Mouse (Mus musculus) forebrain, embryonic 11.5 days (tissue): ENCODE data around the gene Abhd14b. TPM values are rescaled to one million over a fixed set of nuclear protein-coding genes. Genes with fewer than 3 reads are reported as not detected.

Experiments used
- ATAC-seq: fragments of 200-750 bp; cut with Nextera tagmentation; replicated peaks from 2 replicates; pipeline ENCODE4 v1.8.0; 2017; ENCODE audit warnings: moderate TSS enrichment; ENCODE audit not compliant: low FRiP score
- DNase-seq: peaks from one replicate; pipeline ENCODE4 v3.0.0-alpha.2; 2017; ENCODE audit warnings: low spot score
- H3K27ac ChIP-seq: fragments of 300-500 bp; sonication (generic); 2 replicates; pipeline ENCODE4 v1.5.1; 2014; ENCODE audit warnings: low read depth, low read length
- H3K27me3 ChIP-seq: fragments of 300-500 bp; sonication (generic); 2 replicates; pipeline ENCODE4 v1.6.1; 2014; ENCODE audit warnings: mild to moderate bottlenecking, low read length, mixed read lengths; ENCODE audit not compliant: control insufficient read depth, insufficient read depth
- H3K36me3 ChIP-seq: fragments of 300-500 bp; sonication (generic); 2 replicates; pipeline ENCODE4 v1.6.1; 2014; ENCODE audit warnings: mild to moderate bottlenecking, low read length, moderate library complexity, mixed read lengths; ENCODE audit not compliant: control insufficient read depth, insufficient read depth
- H3K4me1 ChIP-seq: fragments of 300-500 bp; sonication (generic); replicated peaks from 2 replicates; pipeline ENCODE4 v1.6.1; 2014; ENCODE audit warnings: low read length, mixed read lengths; ENCODE audit not compliant: control insufficient read depth, insufficient read depth
- H3K4me2 ChIP-seq: fragments of 300-500 bp; sonication (generic); 2 replicates; pipeline ENCODE4 v1.6.1; 2014; ENCODE audit warnings: low read depth, mild to moderate bottlenecking, low read length, moderate library complexity, mixed read lengths; ENCODE audit not compliant: severe bottlenecking
- H3K4me3 ChIP-seq: fragments of 300-500 bp; sonication (generic); 2 replicates; pipeline ENCODE4 v1.5.1; 2014; ENCODE audit warnings: low read depth, low read length
- H3K9ac ChIP-seq: fragments of 300-500 bp; sonication (generic); 2 replicates; pipeline ENCODE4 v1.6.1; 2014; ENCODE audit warnings: low read length
- H3K9me3 ChIP-seq: fragments of 300-500 bp; sonication (generic); 2 replicates; pipeline ENCODE4 v1.6.1; 2016; ENCODE audit warnings: low read length, mixed read lengths; ENCODE audit not compliant: control insufficient read depth
- WGBS: fragments of 180-500 bp; shearing (Covaris S2); extraction: QIAGEN DNeasy Blood & Tissue Kit; methylation state at CpG from one replicate; pipeline ENCODE4 v1.1.7; 2014; 5-methylcytosine and 5-hydroxymethylcytosine counted together
- polyA plus RNA-seq: library from polyadenylated mRNA; unstranded; fragments of >200 nt; fragmentation: Nextera tagmentation; extraction: Ambion mirVana; gene quantifications from 2 replicates; pipeline ENCODE4 v1.2.1, GENCODE M21; 2014

Gene Abhd14b
- polyA plus RNA-seq, 1 experiment from 2014 or later: 4.7 TPM

GRCm38 (mm10) chr9:106459946-106460345 lies 12.7 kb downstream of the Abhd14b start:
- 89% methylated on average over 15 of the region's 15 CpGs for WGBS
- peaks cover 42% of the 10 kb centered on the region for H3K4me1 ChIP-seq
- no peaks in the 10 kb centered on the region for H3K9me3 ChIP-seq
- H3K4me2 ChIP-seq: no peak overlapping the region
- H3K9ac ChIP-seq: no peak overlapping the region
- DNase-seq (no peak), ATAC-seq (no peak)
- H3K36me3 ChIP-seq: peaks cover 19% of the 10 kb centered on the region
- H3K4me3 ChIP-seq: no peak overlapping the region
- H3K27ac ChIP-seq: no peak overlapping the region
- H3K27me3 ChIP-seq: peaks cover 3% of the 10 kb centered on the region; the same call in 1 of the 2 replicates

GRCm38 (mm10) chr9:106460401-106461025 lies 13.3 kb downstream of the Abhd14b start:
- no peaks in the 10 kb centered on the region for H3K9me3 ChIP-seq
- H3K9ac ChIP-seq: no peak overlapping the region
- no peak for ATAC-seq
- no peak overlapping the region for H3K4me2 ChIP-seq
- no peak overlapping the region for H3K4me3 ChIP-seq
- DNase-seq: no peak
- H3K27me3 ChIP-seq: peaks cover 3% of the 10 kb centered on the region; the same call in 1 of the 2 replicates
- peaks cover 19% of the 10 kb centered on the region for H3K36me3 ChIP-seq
- 81% methylated on average over 18 of the region's 18 CpGs for WGBS
- H3K4me1 ChIP-seq: peaks cover 45% of the 10 kb centered on the region
- no peak overlapping the region for H3K27ac ChIP-seq

- no peak overlapping the region for H3K4me2 ChIP-seq
- no peak overlapping the region for H3K4me3 ChIP-seq
- H3K9me3 ChIP-seq: no peaks in the 10 kb centered on the region
- peaks cover 42% of the 10 kb centered on the region for H3K4me1 ChIP-seq
- H3K9ac ChIP-seq: no peak overlapping the region
- ATAC-seq: no peak
- no peak for DNase-seq
- no peak overlapping the region for H3K27ac ChIP-seq
- H3K27me3 ChIP-seq: peaks cover 5% of the 10 kb centered on the region; the same call in 1 of the 2 replicates
- 94% methylated on average over 9 of the region's 9 CpGs for WGBS
- peaks cover 21% of the 10 kb centered on the region for H3K36me3 ChIP-seq
Observed at GRCm38 (mm10) chr9:106461026-106461415, 13.8 kb downstream of the Abhd14b start.

- Histone ChIP-seq H3K27me3 (peaks cover 5% of the 10 kb centered on the region; the same call in 1 of the 2 replicates), H3K4me3 (no peak overlapping the region), H3K27ac (no peak overlapping the region), H3K9me3 (no peaks in the 10 kb centered on the region), H3K36me3 (peaks cover 21% of the 10 kb centered on the region), H3K4me1 (peaks cover 34% of the 10 kb centered on the region), H3K4me2 (no peak overlapping the region), H3K9ac (no peak overlapping the region)
- 81% methylated on average over 16 of the region's 16 CpGs for WGBS
- DNase-seq: no peak
- no peak for ATAC-seq
Observed at GRCm38 (mm10) chr9:106461641-106462429, 14.6 kb downstream of the Abhd14b start.

- no peak overlapping the region for H3K27ac ChIP-seq
- no peaks in the 10 kb centered on the region for H3K9me3 ChIP-seq
- peaks cover 5% of the 10 kb centered on the region; the same call in 1 of the 2 replicates for H3K27me3 ChIP-seq
- H3K4me1 ChIP-seq: peaks cover 29% of the 10 kb centered on the region
- H3K36me3 ChIP-seq: peaks cover 21% of the 10 kb centered on the region
- WGBS: 92% methylated on average over 12 of the region's 12 CpGs
- no peak for ATAC-seq
- H3K9ac ChIP-seq: no peak overlapping the region
- no peak overlapping the region for H3K4me2 ChIP-seq
- no peak for DNase-seq
- H3K4me3 ChIP-seq: no peak overlapping the region
Observed at GRCm38 (mm10) chr9:106462430-106462800, 15.2 kb downstream of the Abhd14b start.

- Histone ChIP-seq H3K9ac (no peak overlapping the region), H3K27ac (no peak overlapping the region), H3K4me2 (no peak overlapping the region), H3K4me1 (peaks cover 22% of the 10 kb centered on the region), H3K9me3 (no peaks in the 10 kb centered on the region), H3K36me3 (peaks cover 21% of the 10 kb centered on the region), H3K27me3 (peaks cover 5% of the 10 kb centered on the region; the same call in 1 of the 2 replicates), H3K4me3 (no peak overlapping the region)
- 85% methylated on average over 21 of the region's 21 CpGs for whole genome bisulfite sequencing
- DNase-seq (no peak), ATAC-seq (no peak)
Observed at GRCm38 (mm10) chr9:106463122-106464063, 16.1 kb downstream of the Abhd14b start.

GRCm38 (mm10) chr9:106464751-106465541 lies 17.7 kb downstream of the Abhd14b start:
- Histone ChIP-seq H3K9ac (peak overlapping the region; percentile 67), H3K4me2 (peak overlapping the region; percentile 92), H3K36me3 (peaks cover 21% of the 10 kb centered on the region), H3K9me3 (no peaks in the 10 kb centered on the region), H3K4me1 (peaks cover 16% of the 10 kb centered on the region), H3K4me3 (peak overlapping the region; percentile 39), H3K27ac (peak overlapping the region; percentile 21; the same call in 1 of the 2 replicates), H3K27me3 (peaks cover 5% of the 10 kb centered on the region; the same call in 1 of the 2 replicates)
- DNase-seq: peak; percentile 85
- 1% methylated on average over 99 of the region's 99 CpGs for WGBS
- ATAC-seq: peak; percentile 77
